Mouse (Mus musculus) erythroblast, embryonic 14.5 days (primary cell): ENCODE results near the gene Papola.

Source experiments
- GATA1 ChIP-seq: IDR thresholded peaks from 2 replicates; pipeline ENCODE4 v1.6.1; 2012; ENCODE audit warnings: low read length, inconsistent platforms, mixed read lengths
- TAL1 ChIP-seq: IDR thresholded peaks from 3 replicates; pipeline ENCODE4 v1.6.1; 2012; ENCODE audit warnings: low read length, inconsistent platforms, mixed read lengths

GRCm38 (mm10) chr12:105863436-105863835 lies 78.9 kb downstream of the Papola start:
- no peak for TF ChIP-seq GATA1
- no peak for TF ChIP-seq TAL1
